Mouse (Mus musculus) embryonic facial prominence, embryonic 11.5 days (tissue): Measurements from ENCODE around the gene Map3k4. TPM values are rescaled to one million over a fixed set of nuclear protein-coding genes. Genes with fewer than 3 reads are reported as not detected.

ENCODE experiments used
- ATAC-seq: fragments of 200-750 bp; cut with Nextera tagmentation; replicated peaks from 2 replicates; pipeline ENCODE4 v1.8.0; 2017; ENCODE audit warnings: low read depth; ENCODE audit not compliant: insufficient number of reproducible peaks, low FRiP score, low TSS enrichment
- DNase-seq: peaks from one replicate; pipeline ENCODE4 v3.0.0-alpha.2; 2015; ENCODE audit warnings: low spot score
- H3K27ac ChIP-seq: fragments of 300-500 bp; sonication (generic); replicated peaks from 2 replicates; pipeline ENCODE4 v1.5.1; 2014; ENCODE audit warnings: mild to moderate bottlenecking, low read depth, low read length, control low read depth
- H3K27me3 ChIP-seq: fragments of 300-500 bp; sonication (generic); 2 replicates; pipeline ENCODE4 v1.6.1; 2014; ENCODE audit warnings: mild to moderate bottlenecking, low read length, moderate library complexity, mixed read lengths; ENCODE audit not compliant: control insufficient read depth, insufficient read depth
- H3K36me3 ChIP-seq: fragments of 300-500 bp; sonication (generic); replicated peaks from 2 replicates; pipeline ENCODE4 v1.6.1; 2014; ENCODE audit warnings: low read depth, mild to moderate bottlenecking, low read length, moderate library complexity, mixed read lengths; ENCODE audit not compliant: control insufficient read depth, insufficient read depth
- H3K4me1 ChIP-seq: fragments of 300-500 bp; sonication (generic); 2 replicates; pipeline ENCODE4 v1.6.1; 2014; ENCODE audit warnings: low read length, mixed read lengths; ENCODE audit not compliant: control insufficient read depth, insufficient read depth
- H3K4me2 ChIP-seq: fragments of 300-500 bp; sonication (generic); 2 replicates; pipeline ENCODE4 v1.6.1; 2014; ENCODE audit warnings: low read depth, mild to moderate bottlenecking, control low read depth, low read length, moderate library complexity
- H3K4me3 ChIP-seq: fragments of 300-500 bp; sonication (generic); 2 replicates; pipeline ENCODE4 v1.5.1; 2014; ENCODE audit warnings: low read depth, low read length, control low read depth
- H3K9ac ChIP-seq: fragments of 300-500 bp; sonication (generic); replicated peaks from 2 replicates; pipeline ENCODE4 v1.6.1; 2014; ENCODE audit warnings: mild to moderate bottlenecking, control low read depth, low read length
- H3K9me3 ChIP-seq: fragments of 300-500 bp; sonication (generic); replicated peaks from 2 replicates; pipeline ENCODE4 v1.6.1; 2016; ENCODE audit warnings: mild to moderate bottlenecking, low read length, inconsistent platforms, mixed read lengths; ENCODE audit not compliant: control insufficient read depth
- WGBS: fragments of 180-500 bp; shearing (Covaris S2); extraction: QIAGEN DNeasy Blood & Tissue Kit; methylation state at CpG from one replicate; pipeline ENCODE4 v1.1.7; 2014; 5-methylcytosine and 5-hydroxymethylcytosine counted together
- polyA plus RNA-seq: library from polyadenylated mRNA; unstranded; fragments of >200 nt; fragmentation: Nextera tagmentation; extraction: Ambion mirVana; gene quantifications from 2 replicates; pipeline ENCODE4 v1.2.1, GENCODE M21; 2014

The Map3k4 gene
- polyA plus RNA-seq, 1 experiment from 2014 or later, result 42.0 TPM

GRCm38 (mm10) chr17:12317607-12317953, 1.0 kb downstream of the Map3k4 start:
- WGBS, result 6% methylated on average over 7 of the region's 7 CpGs
- ATAC-seq (no peak), DNase-seq (no peak)
- Histone ChIP-seq H3K27me3 (no peaks in the 10 kb centered on the region), H3K4me3 (peak overlapping the region; percentile 96), H3K36me3 (no peaks in the 10 kb centered on the region), H3K4me2 (peak overlapping the region; percentile 72), H3K4me1 (no peaks in the 10 kb centered on the region), H3K9me3 (no peaks in the 10 kb centered on the region), H3K27ac (peak overlapping the region; percentile 94), H3K9ac (peak overlapping the region; percentile 93)

- 87% methylated on average over 13 of the region's 13 CpGs for WGBS
- no peak overlapping the region for H3K9ac ChIP-seq
- no peak for ATAC-seq
- H3K36me3 ChIP-seq, result no peaks in the 10 kb centered on the region
- no peak overlapping the region for H3K4me3 ChIP-seq
- H3K4me1 ChIP-seq, result no peaks in the 10 kb centered on the region
- H3K9me3 ChIP-seq, result no peaks in the 10 kb centered on the region
- H3K27ac ChIP-seq, result no peak overlapping the region
- H3K27me3 ChIP-seq, result no peaks in the 10 kb centered on the region
- no peak overlapping the region for H3K4me2 ChIP-seq
- no peak for DNase-seq
These were observed 2.3 kb downstream of the Map3k4 start for GRCm38 (mm10) chr17:12316251-12316650.

GRCm38 (mm10) chr17:12312248-12312647, 6.3 kb downstream of the Map3k4 start:
- H3K36me3 ChIP-seq, result no peaks in the 10 kb centered on the region
- no peaks in the 10 kb centered on the region for H3K27me3 ChIP-seq
- H3K4me3 ChIP-seq, result no peak overlapping the region
- DNase-seq (no peak), ATAC-seq (no peak)
- no peaks in the 10 kb centered on the region for H3K4me1 ChIP-seq
- H3K4me2 ChIP-seq, result no peak overlapping the region
- H3K9ac ChIP-seq, result no peak overlapping the region
- WGBS, result 86% methylated on average over 6 of the region's 6 CpGs
- no peaks in the 10 kb centered on the region for H3K9me3 ChIP-seq
- H3K27ac ChIP-seq, result no peak overlapping the region

GRCm38 (mm10) chr17:12309493-12309892, 9.1 kb downstream of the Map3k4 start:
- no peak overlapping the region for H3K4me2 ChIP-seq
- no peaks in the 10 kb centered on the region for H3K36me3 ChIP-seq
- DNase-seq (no peak), ATAC-seq (no peak)
- no peaks in the 10 kb centered on the region for H3K27me3 ChIP-seq
- 91% methylated on average over 9 of the region's 9 CpGs for WGBS
- H3K27ac ChIP-seq, result no peak overlapping the region
- no peak overlapping the region for H3K4me3 ChIP-seq
- no peak overlapping the region for H3K9ac ChIP-seq
- H3K9me3 ChIP-seq, result no peaks in the 10 kb centered on the region
- H3K4me1 ChIP-seq, result no peaks in the 10 kb centered on the region

- DNase-seq, result no peak
- no peaks in the 10 kb centered on the region for H3K36me3 ChIP-seq
- no peaks in the 10 kb centered on the region for H3K4me1 ChIP-seq
- H3K4me3 ChIP-seq, result no peak overlapping the region
- no peaks in the 10 kb centered on the region for H3K27me3 ChIP-seq
- no peak for ATAC-seq
- H3K4me2 ChIP-seq, result no peak overlapping the region
- whole genome bisulfite sequencing, result 85% methylated on average over 8 of the region's 8 CpGs
- H3K27ac ChIP-seq, result no peak overlapping the region
- H3K9ac ChIP-seq, result no peak overlapping the region
- H3K9me3 ChIP-seq, result no peaks in the 10 kb centered on the region
These were observed 9.5 kb downstream of the Map3k4 start for GRCm38 (mm10) chr17:12309059-12309458.

GRCm38 (mm10) chr17:12307251-12308135, 11.1 kb downstream of the Map3k4 start:
- no peaks in the 10 kb centered on the region for H3K36me3 ChIP-seq
- no peaks in the 10 kb centered on the region for H3K27me3 ChIP-seq
- no peak overlapping the region for H3K4me2 ChIP-seq
- no peaks in the 10 kb centered on the region for H3K9me3 ChIP-seq
- no peak overlapping the region for H3K9ac ChIP-seq
- no peak overlapping the region for H3K4me3 ChIP-seq
- 74% methylated on average over 20 of the region's 20 CpGs for WGBS
- H3K4me1 ChIP-seq, result no peaks in the 10 kb centered on the region
- DNase-seq, result no peak
- no peak overlapping the region for H3K27ac ChIP-seq
- ATAC-seq, result no peak

GRCm38 (mm10) chr17:12304658-12305057, 13.9 kb downstream of the Map3k4 start:
- ATAC-seq, result no peak
- Histone ChIP-seq H3K9me3 (no peaks in the 10 kb centered on the region), H3K27me3 (no peaks in the 10 kb centered on the region), H3K9ac (no peak overlapping the region), H3K4me1 (no peaks in the 10 kb centered on the region), H3K4me2 (no peak overlapping the region), H3K27ac (no peak overlapping the region), H3K36me3 (no peaks in the 10 kb centered on the region), H3K4me3 (no peak overlapping the region)
- WGBS, result 90% methylated on average over 6 of the region's 6 CpGs
- DNase-seq, result no peak

- no peak overlapping the region for H3K27ac ChIP-seq
- no peak overlapping the region for H3K9ac ChIP-seq
- DNase-seq (peak; percentile 62), ATAC-seq (peak; percentile 39; the same call in 1 of the 2 replicates)
- H3K27me3 ChIP-seq, result no peaks in the 10 kb centered on the region
- H3K36me3 ChIP-seq, result no peaks in the 10 kb centered on the region
- H3K4me3 ChIP-seq, result no peak overlapping the region
- H3K4me2 ChIP-seq, result no peak overlapping the region
- H3K9me3 ChIP-seq, result no peaks in the 10 kb centered on the region
- H3K4me1 ChIP-seq, result no peaks in the 10 kb centered on the region
- 53% methylated on average over 3 of the region's 3 CpGs for WGBS
These were observed 17.5 kb downstream of the Map3k4 start for GRCm38 (mm10) chr17:12300896-12301706.
